Mouse (Mus musculus): ENCODE measurements around the gene Rptor. TPM values are rescaled to one million over a fixed set of nuclear protein-coding genes. Genes with fewer than 3 reads are reported as not detected.

Rptor gene
- polyA plus RNA-seq, 1 experiment from 2014 or later: 12.7 TPM

DNA sequence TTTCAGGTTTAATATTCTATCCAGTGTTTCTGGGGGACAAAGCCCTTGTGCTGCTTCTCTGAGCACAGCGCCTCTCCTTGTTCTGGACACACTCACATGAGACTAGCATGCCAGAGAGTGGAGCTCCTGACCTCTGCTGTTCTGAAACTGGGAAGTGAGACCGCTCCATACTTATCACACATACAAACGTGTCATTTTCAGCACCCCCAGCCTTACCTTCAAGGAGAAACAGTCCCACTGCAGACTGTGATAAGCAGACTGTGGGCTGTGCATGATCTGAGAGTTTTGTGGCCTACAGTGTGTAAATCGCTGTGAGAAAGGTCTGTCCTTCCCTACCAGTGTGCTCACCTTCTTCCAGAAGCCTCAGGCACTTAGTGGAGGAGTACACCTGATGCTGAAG, 168.3 kb downstream of the Rptor start:
- no peak for ATAC-seq (ENCODE audit: insufficient number of reproducible peaks, insufficient read depth, low FRiP score, low read depth)
- H3K4me2 ChIP-seq (replicated peaks; ENCODE audit: low read depth, low read length): no peak overlapping the region
- no peaks in the 10 kb centered on the region for H3K27me3 ChIP-seq (ENCODE audit: control insufficient read depth, insufficient read depth, low read length)
- 82% methylated on average over 4 of the region's 4 CpGs for WGBS
- no peaks in the 10 kb centered on the region for H3K4me1 ChIP-seq (ENCODE audit: control insufficient read depth, insufficient read depth, low read length)
- no peak overlapping the region for H3K27ac ChIP-seq (ENCODE audit: low read length)
- H3K9me3 ChIP-seq (ENCODE audit: control insufficient read depth, low read depth, low read length): peaks cover 9% of the 10 kb centered on the region; the same call in 1 of the 2 replicates
- no peak overlapping the region for H3K4me3 ChIP-seq (ENCODE audit: low read depth, low read length)
- H3K36me3 ChIP-seq (ENCODE audit: control insufficient read depth, insufficient read depth, low read length): no peaks in the 10 kb centered on the region
- no peak overlapping the region for H3K9ac ChIP-seq (replicated peaks; ENCODE audit: low read depth, low read length)

DNA sequence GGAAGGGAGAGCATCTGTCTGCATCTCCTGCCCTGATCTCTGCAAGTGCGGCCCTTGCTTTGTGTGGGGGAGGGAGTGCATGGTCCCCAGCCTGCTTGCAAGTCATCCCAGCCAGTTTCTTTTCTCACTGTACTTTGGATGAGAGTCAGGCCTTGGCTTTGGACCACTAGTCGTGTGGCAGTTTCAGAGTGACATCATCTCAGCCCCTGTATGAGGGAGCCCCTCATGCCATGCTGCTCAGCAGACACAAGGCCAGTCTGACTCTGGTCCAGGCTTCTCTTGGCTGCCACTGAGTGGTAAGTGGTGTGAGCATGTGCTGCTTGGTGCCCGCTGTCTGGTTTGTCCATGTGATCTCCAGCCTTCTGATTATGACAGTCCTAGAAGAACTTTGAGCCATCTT, 170.2 kb downstream of the Rptor start:
- no peak for ATAC-seq (ENCODE audit: insufficient number of reproducible peaks, insufficient read depth, low FRiP score, low read depth)
- no peaks in the 10 kb centered on the region for H3K36me3 ChIP-seq (ENCODE audit: control insufficient read depth, insufficient read depth, low read length)
- peaks cover 14% of the 10 kb centered on the region; the same call in 1 of the 2 replicates for H3K9me3 ChIP-seq (ENCODE audit: control insufficient read depth, low read depth, low read length)
- H3K27ac ChIP-seq (ENCODE audit: low read length): no peak overlapping the region
- H3K27me3 ChIP-seq (ENCODE audit: control insufficient read depth, insufficient read depth, low read length): no peaks in the 10 kb centered on the region
- no peak overlapping the region for H3K4me3 ChIP-seq (ENCODE audit: low read depth, low read length)
- H3K4me2 ChIP-seq (replicated peaks; ENCODE audit: low read depth, low read length): no peak overlapping the region
- no peaks in the 10 kb centered on the region for H3K4me1 ChIP-seq (ENCODE audit: control insufficient read depth, insufficient read depth, low read length)
- H3K9ac ChIP-seq (replicated peaks; ENCODE audit: low read depth, low read length): no peak overlapping the region
- WGBS: 85% methylated on average over 3 of the region's 3 CpGs

DNA sequence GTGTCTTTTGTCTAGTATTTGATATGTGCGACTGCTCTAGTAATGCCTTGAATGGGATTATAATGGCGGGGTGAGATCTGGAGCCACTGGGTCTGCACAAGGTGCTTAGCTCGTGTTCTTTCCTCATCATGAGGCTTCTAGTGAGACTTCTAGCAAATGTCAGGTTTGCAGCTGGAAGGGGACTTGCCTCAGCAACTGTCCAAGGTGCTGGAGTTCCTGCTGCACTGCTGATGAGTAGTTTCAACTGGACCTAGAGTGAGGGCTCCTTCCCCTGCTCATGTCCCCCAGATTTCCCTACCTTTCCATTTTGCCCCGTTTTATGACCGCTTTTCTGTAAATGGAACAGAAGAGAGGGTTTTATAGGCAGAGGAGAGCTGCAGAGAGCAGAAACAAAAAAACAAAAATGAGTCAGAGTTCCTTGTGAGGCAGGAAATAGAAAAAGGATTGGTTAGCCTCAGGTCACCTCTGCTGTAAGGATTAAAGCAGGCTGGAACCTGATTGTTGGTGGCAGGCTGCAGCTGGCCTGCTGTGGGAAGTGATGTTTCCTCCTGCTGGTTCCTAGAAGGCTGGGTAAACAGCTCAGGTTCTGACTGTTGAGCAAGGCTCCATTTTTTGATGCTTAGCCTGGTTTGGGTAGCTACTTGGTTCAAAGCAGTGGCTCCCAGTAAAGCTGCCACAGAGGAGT, 172.5 kb downstream of the Rptor start:
- H3K36me3 ChIP-seq (ENCODE audit: control insufficient read depth, insufficient read depth, low read length): no peaks in the 10 kb centered on the region
- ATAC-seq (ENCODE audit: insufficient number of reproducible peaks, insufficient read depth, low FRiP score, low read depth): no peak
- no peaks in the 10 kb centered on the region for H3K27me3 ChIP-seq (ENCODE audit: control insufficient read depth, insufficient read depth, low read length)
- H3K4me3 ChIP-seq (ENCODE audit: low read depth, low read length): no peak overlapping the region
- H3K4me2 ChIP-seq (replicated peaks; ENCODE audit: low read depth, low read length): no peak overlapping the region
- 84% methylated on average over 5 of the region's 5 CpGs for WGBS
- H3K9ac ChIP-seq (replicated peaks; ENCODE audit: low read depth, low read length): no peak overlapping the region
- no peak overlapping the region for H3K27ac ChIP-seq (ENCODE audit: low read length)
- H3K4me1 ChIP-seq (ENCODE audit: control insufficient read depth, insufficient read depth, low read length): no peaks in the 10 kb centered on the region
- H3K9me3 ChIP-seq (ENCODE audit: control insufficient read depth, low read depth, low read length): peaks cover 14% of the 10 kb centered on the region; the same call in 1 of the 2 replicates

DNA sequence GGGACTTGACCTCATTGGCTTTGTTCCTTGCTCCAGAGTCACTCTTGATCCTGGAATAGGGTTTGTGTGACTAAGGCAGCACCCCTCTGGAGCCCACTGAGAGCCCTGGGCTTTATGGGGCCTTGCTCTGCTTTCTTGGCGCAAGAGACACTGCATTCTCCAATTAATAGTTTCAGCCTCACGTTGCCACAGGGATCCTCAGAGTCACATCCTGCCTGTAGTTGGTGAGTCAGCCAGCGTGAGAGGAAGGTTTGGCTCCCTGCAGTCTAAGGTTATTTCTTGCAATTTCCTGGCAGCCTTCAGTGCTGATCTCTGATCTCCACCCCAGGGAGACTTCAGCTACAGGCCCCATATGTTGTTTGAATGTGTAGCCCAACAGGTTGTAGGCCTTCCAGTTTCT, 174.5 kb downstream of the Rptor start:
- ATAC-seq (ENCODE audit: insufficient number of reproducible peaks, insufficient read depth, low FRiP score, low read depth): no peak
- WGBS: 72% methylated on average over 3 of the region's 3 CpGs

DNA sequence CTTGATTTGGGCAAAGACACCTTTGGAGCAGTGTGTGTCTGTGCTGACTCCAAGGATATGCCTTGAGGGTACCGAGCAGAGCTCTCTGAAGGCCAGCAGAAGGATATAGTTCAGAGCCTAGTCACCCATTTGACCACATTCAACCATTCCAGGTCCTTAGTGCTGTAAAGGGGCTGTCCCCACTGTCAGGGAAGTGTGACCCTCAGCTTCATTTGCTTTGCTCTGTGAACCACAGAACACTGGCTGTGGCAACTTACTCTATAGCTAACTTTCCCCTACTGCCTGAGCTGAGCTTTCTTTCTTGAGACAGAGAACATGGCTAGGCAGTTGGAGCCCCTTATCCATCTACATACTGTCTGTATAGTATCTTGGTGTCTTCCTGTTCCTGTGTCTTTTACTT, 175.2 kb downstream of the Rptor start:
- no peaks in the 10 kb centered on the region for H3K27me3 ChIP-seq (ENCODE audit: control insufficient read depth, insufficient read depth, low read length)
- no peak overlapping the region for H3K4me3 ChIP-seq (ENCODE audit: low read depth, low read length)
- H3K9ac ChIP-seq (replicated peaks; ENCODE audit: low read depth, low read length): no peak overlapping the region
- no peak overlapping the region for H3K4me2 ChIP-seq (replicated peaks; ENCODE audit: low read depth, low read length)
- H3K27ac ChIP-seq (ENCODE audit: low read length): no peak overlapping the region
- H3K4me1 ChIP-seq (ENCODE audit: control insufficient read depth, insufficient read depth, low read length): no peaks in the 10 kb centered on the region
- H3K36me3 ChIP-seq (ENCODE audit: control insufficient read depth, insufficient read depth, low read length): no peaks in the 10 kb centered on the region
- ATAC-seq (ENCODE audit: insufficient number of reproducible peaks, insufficient read depth, low FRiP score, low read depth): no peak
- WGBS: 88% methylated on average over 1 of the region's 1 CpGs
- peaks cover 14% of the 10 kb centered on the region; the same call in 1 of the 2 replicates for H3K9me3 ChIP-seq (ENCODE audit: control insufficient read depth, low read depth, low read length)

More for the DNA sequence above, 174.5 kb downstream of the Rptor start:
- Histone ChIP-seq H3K9me3 (ENCODE audit: control insufficient read depth, low read depth, low read length) (peaks cover 14% of the 10 kb centered on the region; the same call in 1 of the 2 replicates), H3K4me3 (ENCODE audit: low read depth, low read length) (no peak overlapping the region), H3K27me3 (ENCODE audit: control insufficient read depth, insufficient read depth, low read length) (no peaks in the 10 kb centered on the region), H3K36me3 (ENCODE audit: control insufficient read depth, insufficient read depth, low read length) (no peaks in the 10 kb centered on the region), H3K4me1 (ENCODE audit: control insufficient read depth, insufficient read depth, low read length) (no peaks in the 10 kb centered on the region), H3K4me2 (replicated peaks; ENCODE audit: low read depth, low read length) (no peak overlapping the region), H3K9ac (replicated peaks; ENCODE audit: low read depth, low read length) (no peak overlapping the region), H3K27ac (ENCODE audit: low read length) (no peak overlapping the region)

DNA sequence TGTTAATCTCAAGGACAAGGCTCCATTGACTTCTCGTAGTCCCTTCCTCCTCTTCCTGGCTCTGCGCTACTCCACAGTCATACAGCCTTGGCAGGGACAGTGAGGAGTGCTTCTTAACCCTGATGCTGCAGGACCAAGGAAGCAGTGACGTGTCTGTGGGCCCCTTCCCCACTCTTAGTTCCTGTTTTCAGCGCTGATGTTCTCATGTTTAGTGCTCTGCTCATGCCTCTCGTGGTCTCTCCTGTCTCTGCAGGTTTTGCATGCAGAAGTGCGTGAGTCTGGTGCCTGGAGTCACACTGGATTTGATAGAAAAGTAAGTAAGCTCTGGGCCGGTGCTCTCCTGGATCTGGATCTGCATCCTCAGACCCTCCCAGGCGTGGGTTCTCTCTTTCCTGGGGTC, 177.6 kb downstream of the Rptor start:
- Histone ChIP-seq H3K36me3 (ENCODE audit: control insufficient read depth, insufficient read depth, low read length) (no peaks in the 10 kb centered on the region), H3K27me3 (ENCODE audit: control insufficient read depth, insufficient read depth, low read length) (no peaks in the 10 kb centered on the region), H3K9me3 (ENCODE audit: control insufficient read depth, low read depth, low read length) (peaks cover 12% of the 10 kb centered on the region; the same call in 1 of the 2 replicates), H3K4me3 (ENCODE audit: low read depth, low read length) (no peak overlapping the region), H3K4me2 (replicated peaks; ENCODE audit: low read depth, low read length) (no peak overlapping the region), H3K4me1 (ENCODE audit: control insufficient read depth, insufficient read depth, low read length) (no peaks in the 10 kb centered on the region), H3K9ac (replicated peaks; ENCODE audit: low read depth, low read length) (no peak overlapping the region), H3K27ac (ENCODE audit: low read length) (no peak overlapping the region)
- 89% methylated on average over 8 of the region's 8 CpGs for WGBS
- ATAC-seq (ENCODE audit: insufficient number of reproducible peaks, insufficient read depth, low FRiP score, low read depth): no peak

DNA sequence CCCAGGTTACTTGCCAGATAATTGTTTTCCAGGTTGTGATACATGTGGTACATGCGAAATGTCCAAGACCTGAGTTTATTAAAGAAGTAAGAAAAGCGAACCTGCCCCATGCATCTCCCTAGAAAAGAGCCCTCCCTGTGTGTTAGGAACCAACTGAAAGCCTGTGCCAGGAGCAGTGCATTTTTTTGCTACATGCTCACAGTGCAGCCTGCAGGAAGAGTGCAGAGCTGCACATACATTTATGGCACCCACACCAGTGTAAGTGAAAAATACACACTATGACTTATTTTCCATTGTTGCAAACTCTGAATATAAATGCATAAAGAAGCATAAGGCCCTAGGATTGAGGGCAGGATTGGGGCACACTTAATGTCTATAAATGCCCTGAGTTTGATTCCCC, 178.5 kb downstream of the Rptor start:
- 88% methylated on average over 2 of the region's 2 CpGs for WGBS
- Histone ChIP-seq H3K27me3 (ENCODE audit: control insufficient read depth, insufficient read depth, low read length) (no peaks in the 10 kb centered on the region), H3K4me1 (ENCODE audit: control insufficient read depth, insufficient read depth, low read length) (no peaks in the 10 kb centered on the region), H3K4me2 (replicated peaks; ENCODE audit: low read depth, low read length) (no peak overlapping the region), H3K27ac (ENCODE audit: low read length) (no peak overlapping the region), H3K9me3 (ENCODE audit: control insufficient read depth, low read depth, low read length) (peaks cover 3% of the 10 kb centered on the region; the same call in 1 of the 2 replicates), H3K4me3 (ENCODE audit: low read depth, low read length) (no peak overlapping the region), H3K36me3 (ENCODE audit: control insufficient read depth, insufficient read depth, low read length) (no peaks in the 10 kb centered on the region), H3K9ac (replicated peaks; ENCODE audit: low read depth, low read length) (no peak overlapping the region)
- ATAC-seq (ENCODE audit: insufficient number of reproducible peaks, insufficient read depth, low FRiP score, low read depth): no peak

DNA sequence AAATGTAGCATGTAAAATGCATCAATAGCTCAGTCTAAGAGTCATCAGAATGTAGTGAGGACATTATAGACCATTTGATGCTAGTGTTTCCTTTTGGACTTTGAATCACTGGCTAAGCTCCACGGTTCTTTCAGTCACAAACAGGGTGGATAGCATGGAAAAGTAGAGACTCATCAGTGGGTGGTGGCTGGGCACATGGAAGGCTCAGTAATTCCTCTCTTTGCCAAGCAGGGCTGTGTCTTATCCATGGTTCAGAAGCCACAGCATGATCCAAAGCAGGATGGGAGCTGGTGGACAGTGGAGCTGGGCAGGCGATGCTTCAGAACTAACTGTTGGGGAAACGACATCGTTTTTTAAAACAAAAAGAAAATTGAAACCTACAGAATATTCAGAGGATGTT, 179.0 kb downstream of the Rptor start:
- Histone ChIP-seq H3K9ac (replicated peaks; ENCODE audit: low read depth, low read length) (no peak overlapping the region), H3K4me1 (ENCODE audit: control insufficient read depth, insufficient read depth, low read length) (no peaks in the 10 kb centered on the region), H3K4me2 (replicated peaks; ENCODE audit: low read depth, low read length) (no peak overlapping the region), H3K9me3 (ENCODE audit: control insufficient read depth, low read depth, low read length) (no peaks in the 10 kb centered on the region), H3K4me3 (ENCODE audit: low read depth, low read length) (no peak overlapping the region), H3K27ac (ENCODE audit: low read length) (no peak overlapping the region), H3K36me3 (ENCODE audit: control insufficient read depth, insufficient read depth, low read length) (no peaks in the 10 kb centered on the region), H3K27me3 (ENCODE audit: control insufficient read depth, insufficient read depth, low read length) (no peaks in the 10 kb centered on the region)
- ATAC-seq (ENCODE audit: insufficient number of reproducible peaks, insufficient read depth, low FRiP score, low read depth): no peak
- 94% methylated on average over 4 of the region's 4 CpGs for whole genome bisulfite sequencing

DNA sequence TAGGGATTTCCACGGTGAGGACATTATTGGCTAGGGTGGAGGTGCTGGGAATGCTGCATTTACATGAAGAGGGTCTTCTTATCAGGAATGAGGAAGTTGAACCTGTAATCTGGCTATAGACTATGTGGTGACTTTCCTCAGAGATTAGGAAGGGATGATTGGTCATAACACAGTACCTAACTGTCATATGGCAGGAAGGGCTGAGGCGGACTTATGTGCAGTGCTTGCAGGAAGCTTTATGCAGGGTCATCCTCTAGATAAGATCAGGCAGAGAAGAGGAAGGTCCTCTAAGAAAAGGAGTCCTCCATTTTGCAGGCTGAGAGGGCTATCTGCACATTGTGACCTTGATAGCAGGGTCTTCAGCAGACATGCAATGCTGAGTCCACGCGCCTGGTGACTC, 180.9 kb downstream of the Rptor start:
- Histone ChIP-seq H3K9ac (replicated peaks; ENCODE audit: low read depth, low read length) (no peak overlapping the region), H3K36me3 (ENCODE audit: control insufficient read depth, insufficient read depth, low read length) (no peaks in the 10 kb centered on the region), H3K4me3 (ENCODE audit: low read depth, low read length) (no peak overlapping the region), H3K4me1 (ENCODE audit: control insufficient read depth, insufficient read depth, low read length) (peaks cover 5% of the 10 kb centered on the region; the same call in 1 of the 2 replicates), H3K27me3 (ENCODE audit: control insufficient read depth, insufficient read depth, low read length) (no peaks in the 10 kb centered on the region), H3K9me3 (ENCODE audit: control insufficient read depth, low read depth, low read length) (no peaks in the 10 kb centered on the region), H3K4me2 (replicated peaks; ENCODE audit: low read depth, low read length) (no peak overlapping the region), H3K27ac (ENCODE audit: low read length) (no peak overlapping the region)
- WGBS: 93% methylated on average over 4 of the region's 4 CpGs
- no peak for ATAC-seq (ENCODE audit: insufficient number of reproducible peaks, insufficient read depth, low FRiP score, low read depth)
